Mouse (Mus musculus): ENCODE data around the gene Ssr2.

Gene Ssr2

GRCm38 (mm10) chr3:88575540-88575939 is at the start of gene Ssr2:
TSS of gene Ssr2 (plus strand) at chr3:88575876.
- DNase-seq (ENCODE audit: low spot score in 2 of 2) = no peak

GRCm38 (mm10) chr3:88526157-88527131 is 49.2 kb upstream of the Ssr2 start:
- DNase-seq (ENCODE audit: low spot score in 2 of 2) = peak; percentile 84 to 86

- DNase-seq (ENCODE audit: low spot score in 2 of 2) = no peak
These were observed 48.1 kb upstream of the Ssr2 start for GRCm38 (mm10) chr3:88527565-88527964.

- DNase-seq (ENCODE audit: low spot score in 2 of 2) = no peak
These were observed 47.0 kb upstream of the Ssr2 start for GRCm38 (mm10) chr3:88528646-88529045.

GRCm38 (mm10) chr3:88529204-88530000 is 46.3 kb upstream of the Ssr2 start:
- DNase-seq (ENCODE audit: low spot score in 2 of 2) = no peak

GRCm38 (mm10) chr3:88530082-88530864 is 45.4 kb upstream of the Ssr2 start:
- DNase-seq (ENCODE audit: low spot score in 2 of 2) = no peak

GRCm38 (mm10) chr3:88531348-88532298 is 44.1 kb upstream of the Ssr2 start:
- peak; percentile 78 to 85 for DNase-seq (ENCODE audit: low spot score in 2 of 2)

- no peak for DNase-seq (ENCODE audit: low spot score in 2 of 2)
These were observed 43.4 kb upstream of the Ssr2 start, which contains the start of gene Mex3a for GRCm38 (mm10) chr3:88532299-88532674. TSS of gene Mex3a (plus strand) at chr3:88532395.

- DNase-seq (ENCODE audit: low spot score in 2 of 2) = no peak
These were observed 42.8 kb upstream of the Ssr2 start for GRCm38 (mm10) chr3:88532689-88533511.

GRCm38 (mm10) chr3:88533706-88534105 is 42.0 kb upstream of the Ssr2 start:
- no peak for DNase-seq (ENCODE audit: low spot score in 2 of 2)

GRCm38 (mm10) chr3:88535005-88535404 is 40.7 kb upstream of the Ssr2 start:
- no peak for DNase-seq (ENCODE audit: low spot score in 2 of 2)

GRCm38 (mm10) chr3:88535527-88535926 is 40.1 kb upstream of the Ssr2 start:
- no peak for DNase-seq (ENCODE audit: low spot score in 2 of 2)

- DNase-seq (ENCODE audit: low spot score in 2 of 2) = peak; percentile 86 to 88
These were observed 39.4 kb upstream of the Ssr2 start for GRCm38 (mm10) chr3:88536103-88536930.

GRCm38 (mm10) chr3:88537146-88537545 is 38.5 kb upstream of the Ssr2 start:
- no peak for DNase-seq (ENCODE audit: low spot score in 2 of 2)

- DNase-seq (ENCODE audit: low spot score in 2 of 2) = no peak
These were observed 37.2 kb upstream of the Ssr2 start for GRCm38 (mm10) chr3:88538271-88539145.

- no peak for DNase-seq (ENCODE audit: low spot score in 2 of 2)
These were observed 36.3 kb upstream of the Ssr2 start for GRCm38 (mm10) chr3:88539397-88539796.

GRCm38 (mm10) chr3:88540085-88540484 is 35.6 kb upstream of the Ssr2 start:
- no peak for DNase-seq (ENCODE audit: low spot score in 2 of 2)

Data from heart, adult 9 months (tissue).